Mouse (Mus musculus) midbrain, postnatal 0 days (tissue): ENCODE results near the gene Amdhd1. TPM values are rescaled to one million over a fixed set of nuclear protein-coding genes. Genes with fewer than 3 reads are reported as not detected.

Source experiments
- ATAC-seq: fragments of 200-750 bp; cut with Nextera tagmentation; 2 replicates; pipeline ENCODE4 v1.8.0; 2017; ENCODE audit warnings: moderate number of reproducible peaks, mild to moderate bottlenecking, moderate TSS enrichment, moderate library complexity; ENCODE audit not compliant: low FRiP score
- DNase-seq: peaks from one replicate; pipeline ENCODE4 v3.0.0-alpha.2; 2015; ENCODE audit warnings: low spot score
- H3K27ac ChIP-seq: fragments of 300-500 bp; sonication (generic); 2 replicates; pipeline ENCODE4 v1.5.1; 2014; ENCODE audit warnings: low read depth, mild to moderate bottlenecking, low read length, mixed read lengths
- H3K27me3 ChIP-seq: fragments of 300-500 bp; sonication (generic); 2 replicates; pipeline ENCODE4 v1.6.1; 2014; ENCODE audit warnings: low read length, control low read depth, mixed read lengths; ENCODE audit not compliant: insufficient read depth
- H3K36me3 ChIP-seq: fragments of 300-500 bp; sonication (generic); 2 replicates; pipeline ENCODE4 v1.6.1; 2014; ENCODE audit warnings: low read length, control low read depth, mixed read lengths; ENCODE audit not compliant: insufficient read depth
- H3K4me1 ChIP-seq: fragments of 300-500 bp; sonication (generic); 2 replicates; pipeline ENCODE4 v1.6.1; 2014; ENCODE audit warnings: mild to moderate bottlenecking, control low read depth, antibody characterized with exemption, low read length, mixed read lengths; ENCODE audit not compliant: insufficient read depth
- H3K4me2 ChIP-seq: fragments of 300-500 bp; sonication (generic); 2 replicates; pipeline ENCODE4 v1.6.1; 2014; ENCODE audit warnings: low read depth, mild to moderate bottlenecking, low read length, mixed read lengths; ENCODE audit not compliant: poor library complexity, severe bottlenecking
- H3K4me3 ChIP-seq: fragments of 300-500 bp; sonication (generic); 2 replicates; pipeline ENCODE4 v1.5.1; 2014; ENCODE audit warnings: low read depth, mild to moderate bottlenecking, low read length, moderate library complexity
- H3K9ac ChIP-seq: fragments of 300-500 bp; sonication (generic); replicated peaks from 2 replicates; pipeline ENCODE4 v1.6.1; 2014; ENCODE audit warnings: mild to moderate bottlenecking, low read length, moderate library complexity, mixed read lengths; ENCODE audit not compliant: poor library complexity, severe bottlenecking
- H3K9me3 ChIP-seq: fragments of 300-500 bp; sonication (generic); 2 replicates; pipeline ENCODE4 v1.6.1; 2016; ENCODE audit warnings: low read length, control low read depth
- CTCF ChIP-seq: IDR thresholded peaks from 2 replicates; pipeline ENCODE4 v1.5.1; 2016; ENCODE audit warnings: antibody characterized with exemption, mild to moderate bottlenecking
- WGBS: fragments of 180-500 bp; shearing (Covaris S2); extraction: QIAGEN DNeasy Blood & Tissue Kit; methylation state at CpG from one replicate; pipeline ENCODE4 v1.1.7; 2014; 5-methylcytosine and 5-hydroxymethylcytosine counted together
- polyA plus RNA-seq: library from polyadenylated mRNA; unstranded; fragments of >200 nt; fragmentation: Nextera tagmentation; extraction: Ambion mirVana; gene quantifications from 2 replicates; pipeline ENCODE4 v1.2.1, GENCODE M21; 2015
- total RNA-seq: library from RNA; depleted of rRNA; stranded (reverse); fragments of >200 nt; gene quantifications from 2 replicates; pipeline ENCODE4 v1.2.3, GENCODE M21; 2014

Gene Amdhd1
- total and polyA plus RNA-seq, 2 experiments from 2014 or later = 0.07 TPM; not detected in 1

DNA sequence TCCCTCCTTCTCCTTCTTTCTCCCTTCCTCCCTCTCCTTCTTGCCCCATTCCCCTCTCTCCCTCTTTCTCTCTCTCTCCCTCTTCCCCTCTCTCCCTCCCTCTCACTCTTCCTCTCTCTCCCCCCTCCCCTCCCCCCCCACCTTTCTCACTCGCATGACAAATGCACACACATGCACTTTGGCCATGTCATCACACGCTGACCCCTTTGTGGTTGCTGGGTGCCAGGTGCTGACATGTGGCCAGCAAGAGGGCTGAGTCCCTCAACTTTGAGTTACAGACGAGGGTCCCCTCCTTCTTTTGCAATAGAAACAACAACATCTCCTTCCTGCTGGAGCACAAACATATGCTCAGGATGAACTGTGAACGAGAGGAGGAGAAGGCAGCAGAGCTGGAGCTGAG is 35.1 kb upstream of the Amdhd1 start:
- H3K9ac ChIP-seq = no peak overlapping the region
- no peak overlapping the region for H3K4me3 ChIP-seq
- TF ChIP-seq CTCF = no peak
- no peaks in the 10 kb centered on the region for H3K27me3 ChIP-seq
- no peaks in the 10 kb centered on the region for H3K36me3 ChIP-seq
- H3K4me1 ChIP-seq = no peaks in the 10 kb centered on the region
- H3K27ac ChIP-seq = no peak overlapping the region
- no peaks in the 10 kb centered on the region for H3K9me3 ChIP-seq
- H3K4me2 ChIP-seq = no peak overlapping the region
- no peak for ATAC-seq
- 73% methylated on average over 4 of the region's 4 CpGs for WGBS
- DNase-seq = no peak

DNA sequence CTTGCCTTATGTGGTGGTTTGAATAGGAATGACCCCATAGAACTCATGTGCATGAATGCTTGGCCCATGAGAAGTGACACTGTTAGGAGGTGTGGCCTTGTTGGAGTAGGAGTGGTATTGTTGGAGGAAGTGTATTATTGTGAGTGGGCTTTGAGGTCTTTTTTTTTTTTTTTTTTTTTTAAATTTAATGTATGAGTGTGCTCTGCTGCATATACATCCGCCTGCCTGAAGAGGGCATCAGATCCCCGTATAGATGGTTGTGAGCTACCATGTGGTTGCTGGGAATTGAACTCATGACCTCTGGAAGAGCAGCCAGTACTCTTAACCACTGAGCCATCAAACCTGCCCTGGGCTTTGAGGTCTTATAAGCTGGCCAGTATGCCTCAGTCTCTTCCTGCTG is 32.4 kb upstream of the Amdhd1 start:
- ATAC-seq (no peak), DNase-seq (no peak)
- WGBS = 46% methylated on average over 2 of the region's 2 CpGs
- Histone ChIP-seq H3K4me2 (no peak overlapping the region), H3K9me3 (no peaks in the 10 kb centered on the region), H3K4me3 (no peak overlapping the region), H3K4me1 (no peaks in the 10 kb centered on the region), H3K27me3 (no peaks in the 10 kb centered on the region), H3K36me3 (no peaks in the 10 kb centered on the region), H3K9ac (no peak overlapping the region), H3K27ac (no peak overlapping the region)
- no peak for TF ChIP-seq CTCF

DNA sequence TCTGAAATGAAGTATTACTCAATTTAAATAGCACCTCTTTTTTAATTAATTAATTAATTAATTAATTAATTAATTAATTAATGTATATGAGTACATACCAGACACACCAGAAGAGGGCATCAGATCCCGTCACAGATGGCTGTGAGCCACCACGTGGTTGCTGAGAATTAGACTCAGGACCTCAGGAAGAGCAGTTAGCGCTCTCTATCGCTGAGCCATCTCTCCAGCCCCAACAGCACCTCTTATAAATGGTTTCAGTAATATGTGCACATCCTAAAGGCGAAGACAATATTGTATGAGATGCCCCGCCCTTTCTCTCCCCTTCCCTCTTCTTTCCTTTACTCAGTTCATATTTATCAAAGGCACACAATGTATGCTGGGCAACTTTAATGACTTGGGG is 28.8 kb upstream of the Amdhd1 start:
- H3K27me3 ChIP-seq = no peaks in the 10 kb centered on the region
- no peaks in the 10 kb centered on the region for H3K36me3 ChIP-seq
- H3K4me3 ChIP-seq = no peak overlapping the region
- no peak overlapping the region for H3K27ac ChIP-seq
- no peak for TF ChIP-seq CTCF
- H3K9me3 ChIP-seq = no peaks in the 10 kb centered on the region
- no peaks in the 10 kb centered on the region for H3K4me1 ChIP-seq
- ATAC-seq (no peak), DNase-seq (no peak)
- H3K4me2 ChIP-seq = no peak overlapping the region
- 87% methylated on average over 6 of the region's 6 CpGs for WGBS
- H3K9ac ChIP-seq = no peak overlapping the region

DNA sequence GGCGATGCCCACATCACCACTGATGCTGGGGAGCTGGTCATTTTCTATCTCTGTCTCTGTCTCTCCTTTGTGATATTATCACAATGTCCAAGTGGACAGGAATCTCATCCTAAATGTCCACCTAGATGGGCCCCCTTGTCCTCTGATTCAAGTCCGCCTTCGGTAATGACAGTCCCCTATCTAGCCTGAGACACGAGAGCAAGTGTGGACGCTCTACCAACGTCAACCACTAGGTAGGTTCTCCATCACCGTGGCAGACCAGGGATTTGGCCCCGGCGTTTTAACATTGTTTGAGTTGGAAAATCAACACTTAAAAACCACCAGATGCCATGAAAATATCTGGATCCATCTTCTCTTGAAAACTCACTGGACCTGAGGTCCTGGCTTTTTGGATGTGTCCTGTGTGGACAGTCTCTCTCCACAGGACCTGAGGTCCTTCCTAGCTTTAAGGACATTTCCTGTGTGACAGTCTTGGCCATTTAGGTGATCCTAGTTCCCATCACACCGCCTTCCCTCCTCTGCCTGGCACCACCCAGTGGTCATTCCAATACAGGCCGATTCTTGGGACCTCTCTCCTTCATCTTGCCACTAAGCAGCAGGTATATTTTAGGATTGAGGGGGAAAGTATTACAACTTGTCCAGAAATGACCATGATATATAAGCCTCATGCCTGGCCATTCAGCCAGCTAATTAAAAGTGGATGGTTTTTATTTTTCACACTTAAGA is 28.2 kb upstream of the Amdhd1 start:
- Histone ChIP-seq H3K4me1 (no peaks in the 10 kb centered on the region), H3K9me3 (no peaks in the 10 kb centered on the region), H3K9ac (no peak overlapping the region), H3K27me3 (no peaks in the 10 kb centered on the region), H3K4me3 (no peak overlapping the region), H3K4me2 (no peak overlapping the region), H3K36me3 (no peaks in the 10 kb centered on the region), H3K27ac (no peak overlapping the region)
- DNase-seq (no peak), ATAC-seq (no peak)
- 90% methylated on average over 11 of the region's 11 CpGs for WGBS
- TF ChIP-seq CTCF = no peak

DNA sequence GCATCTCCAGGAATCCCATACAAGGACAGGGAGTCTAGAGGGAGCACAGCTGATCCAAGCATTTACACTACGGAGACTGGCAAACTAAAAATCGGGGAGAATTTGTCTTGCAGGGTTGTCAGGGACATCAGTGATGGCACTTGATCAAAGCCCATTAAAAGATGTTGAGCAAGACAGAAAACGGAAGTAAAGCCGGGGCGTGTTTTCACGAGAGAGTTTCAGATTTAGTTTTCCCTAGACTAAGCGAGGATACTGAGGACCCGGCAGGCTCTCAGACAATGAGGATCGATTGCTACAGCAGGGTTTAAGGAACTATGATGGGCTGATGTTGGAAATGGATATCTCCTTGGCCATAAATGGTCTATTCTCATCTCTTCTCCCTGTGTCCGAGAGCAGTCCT is 27.2 kb upstream of the Amdhd1 start:
- H3K36me3 ChIP-seq = no peaks in the 10 kb centered on the region
- H3K9me3 ChIP-seq = no peaks in the 10 kb centered on the region
- H3K4me3 ChIP-seq = no peak overlapping the region
- H3K27ac ChIP-seq = no peak overlapping the region
- 86% methylated on average over 10 of the region's 10 CpGs for WGBS
- no peak for DNase-seq
- H3K4me1 ChIP-seq = no peaks in the 10 kb centered on the region
- no peak for ATAC-seq
- no peak for TF ChIP-seq CTCF
- H3K9ac ChIP-seq = no peak overlapping the region
- no peaks in the 10 kb centered on the region for H3K27me3 ChIP-seq
- H3K4me2 ChIP-seq = no peak overlapping the region

DNA sequence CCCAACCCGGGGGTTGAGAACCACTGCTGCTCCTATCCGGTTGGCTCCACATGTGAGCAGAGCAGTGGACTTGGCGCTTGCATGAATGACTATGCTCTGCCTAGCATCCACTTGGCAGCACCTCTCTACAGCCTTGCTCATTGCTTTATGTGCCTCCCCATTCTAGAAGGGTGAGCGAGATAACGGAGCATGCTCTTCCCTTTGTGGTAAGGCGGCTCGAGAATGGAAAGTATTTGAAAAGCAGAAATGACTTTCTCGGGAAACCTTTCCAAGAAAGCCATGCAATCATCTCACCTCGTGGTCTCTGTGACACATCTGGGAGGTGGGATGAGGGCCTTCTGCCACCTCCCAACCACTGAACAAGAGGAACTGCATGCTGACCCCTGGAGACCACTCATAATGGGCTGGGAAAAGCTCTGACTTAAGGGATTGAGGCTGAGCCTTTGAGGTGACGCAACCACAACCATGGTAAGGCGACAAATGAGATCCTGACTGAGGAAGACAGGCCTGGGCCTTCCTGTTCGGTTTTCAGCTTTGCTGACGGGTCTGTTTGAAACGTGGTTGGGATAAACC is 24.8 kb upstream of the Amdhd1 start:
- H3K36me3 ChIP-seq = no peaks in the 10 kb centered on the region
- 92% methylated on average over 14 of the region's 14 CpGs for WGBS
- no peaks in the 10 kb centered on the region for H3K9me3 ChIP-seq
- no peak for TF ChIP-seq CTCF
- no peak overlapping the region for H3K4me2 ChIP-seq
- no peak overlapping the region for H3K27ac ChIP-seq
- ATAC-seq (no peak), DNase-seq (no peak)
- no peak overlapping the region for H3K4me3 ChIP-seq
- no peaks in the 10 kb centered on the region for H3K27me3 ChIP-seq
- no peak overlapping the region for H3K9ac ChIP-seq
- H3K4me1 ChIP-seq = no peaks in the 10 kb centered on the region
